Mouse (Mus musculus) hematopoietic stem cell, adult 5-6 weeks (primary cell): ENCODE data around the gene Nans. TPM values are rescaled to one million over a fixed set of nuclear protein-coding genes. Genes with fewer than 3 reads are reported as not detected.

ENCODE experiments used
- ATAC-seq, 2 experiments: fragments of 125-278 bp in 1 of 2; replicated peaks in 1 of 2; 2 replicates each; pipeline ENCODE4 v1.8.0; 2016 to 2017; ENCODE audit warnings: inconsistent platforms in 2 of 2, mild to moderate bottlenecking in 2 of 2, moderate number of reproducible peaks in 2 of 2, low read depth in 1 of 2, moderate TSS enrichment in 1 of 2; ENCODE audit not compliant: low FRiP score in 2 of 2, poor library complexity in 2 of 2, severe bottlenecking in 2 of 2, insufficient read depth in 1 of 2, low TSS enrichment in 1 of 2
- total RNA-seq: library from RNA; stranded (forward); fragments of 172-1452, 232-1000 nt; gene quantifications from 2 replicates; pipeline ENCODE4 v1.2.3, GENCODE M21; 2017

The Nans gene
- total RNA-seq, 1 experiment from 2014 or later, result 48.7 TPM

DNA sequence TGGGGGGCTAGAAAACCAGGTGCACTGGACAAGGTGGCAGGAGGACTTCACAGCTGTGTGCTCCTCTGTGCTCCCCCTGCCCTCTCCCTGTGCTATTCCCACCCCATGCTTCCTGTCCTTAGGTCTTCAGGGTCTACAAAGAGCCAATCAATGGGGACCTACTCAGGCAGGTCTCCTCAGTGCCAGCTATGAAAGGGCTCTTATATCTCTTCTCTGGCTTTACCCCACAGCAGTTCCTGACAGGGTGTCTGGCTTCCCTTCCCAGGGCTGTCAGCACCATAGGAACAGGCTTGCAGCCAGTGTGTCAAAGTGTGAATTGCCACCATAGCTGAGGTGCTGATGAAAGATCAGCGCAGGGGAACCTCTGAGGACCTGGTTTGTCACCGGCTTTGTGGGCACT lies 31.4 kb downstream of the Nans start:
- ATAC-seq, result no peak

DNA sequence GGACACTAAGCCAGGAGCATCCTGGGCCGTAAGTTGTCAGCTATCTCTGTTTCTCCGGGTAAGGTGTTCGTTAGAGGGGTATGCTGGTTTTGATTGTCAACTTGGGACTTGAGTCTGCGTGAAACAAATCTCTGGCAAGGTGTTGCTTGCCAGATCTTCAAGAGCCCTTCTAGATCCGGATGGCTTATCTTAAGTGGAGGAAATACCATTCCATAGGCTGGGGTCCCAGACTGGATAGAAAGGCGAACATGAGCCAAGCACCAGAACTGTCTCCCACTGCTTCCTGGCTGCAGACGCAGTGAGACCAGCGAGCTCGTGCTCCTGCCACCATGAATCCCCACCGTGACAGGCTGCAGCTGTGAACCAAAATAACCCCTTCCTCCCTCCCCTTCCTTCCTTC lies 32.4 kb downstream of the Nans start:
- no peak; a peak in 1 of 4 replicates for ATAC-seq

DNA sequence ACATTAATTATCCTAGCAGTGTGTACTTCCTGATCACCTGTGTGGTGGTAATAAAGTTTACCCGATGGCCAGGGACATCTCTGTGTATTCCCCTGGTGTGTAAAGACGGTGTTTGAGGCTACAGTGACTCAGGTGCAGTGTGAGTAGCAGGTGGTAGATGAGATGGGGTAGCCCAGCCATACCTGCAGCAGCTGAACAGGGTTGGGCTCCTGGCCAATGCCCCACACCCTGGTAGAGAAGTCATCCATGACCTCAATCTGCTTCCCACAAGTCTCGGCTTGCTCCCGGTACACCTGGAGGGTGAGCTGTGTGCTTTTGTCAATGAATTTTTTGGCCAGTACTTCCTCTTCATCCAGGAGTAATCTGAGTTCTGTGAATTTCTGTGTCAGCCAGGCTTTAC lies 34.3 kb downstream of the Nans start:
- ATAC-seq, result no peak

DNA sequence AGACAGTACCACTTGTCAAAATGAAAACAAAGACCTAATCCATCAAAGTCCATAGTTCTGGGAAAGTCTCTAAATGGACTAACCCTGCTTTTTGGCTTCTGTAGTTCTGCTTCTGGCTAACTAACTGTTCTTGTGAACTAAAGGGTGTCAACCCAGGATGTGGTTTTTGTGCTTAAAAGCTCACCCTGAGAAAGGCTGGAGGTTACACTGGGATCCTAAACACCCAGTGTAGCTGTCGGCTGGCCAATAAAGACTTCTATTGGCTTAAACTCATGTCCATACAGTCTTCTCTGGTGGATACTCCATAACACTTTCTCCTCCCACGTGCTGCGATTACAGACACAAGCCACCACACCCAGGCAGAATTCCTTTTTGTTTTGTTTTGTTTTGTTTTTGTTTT lies 37.2 kb downstream of the Nans start:
- ATAC-seq, result no peak

DNA sequence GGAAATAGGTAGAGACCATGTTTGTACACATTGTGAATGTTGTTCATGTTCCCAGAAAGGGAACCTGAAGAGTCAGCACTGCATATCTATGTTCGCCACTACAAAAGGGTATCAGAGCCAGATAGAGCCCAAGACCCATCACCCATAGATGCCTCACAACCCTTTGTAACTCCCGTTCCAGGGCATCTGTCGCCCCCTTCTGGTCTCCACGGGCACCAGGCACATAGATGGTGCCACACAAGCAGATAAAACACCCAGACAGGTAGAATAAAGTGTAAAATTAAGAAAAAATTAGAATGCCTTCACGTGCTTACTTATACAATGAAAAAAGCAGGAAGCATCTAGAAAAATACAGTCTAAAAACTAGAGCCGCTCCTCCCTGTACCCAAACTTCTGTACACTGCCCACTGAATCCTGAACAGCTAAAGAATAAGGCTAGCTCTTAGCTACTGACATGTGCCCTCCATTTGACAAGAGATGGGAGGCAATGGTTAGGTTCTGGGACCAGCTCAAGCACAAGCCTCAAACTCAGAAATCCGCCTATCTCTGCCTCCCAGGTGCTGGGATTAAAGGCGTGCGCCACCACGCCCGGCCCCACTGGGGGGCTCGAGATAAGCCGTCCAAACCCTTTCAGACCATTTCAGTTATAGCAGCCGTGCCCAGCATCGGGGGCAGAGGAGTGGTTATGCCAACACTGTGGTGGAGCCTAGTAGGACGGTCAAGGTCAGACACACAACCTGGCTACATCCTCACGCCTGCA lies 37.9 kb downstream of the Nans start:
- peak; percentile 20 to 49 for ATAC-seq

DNA sequence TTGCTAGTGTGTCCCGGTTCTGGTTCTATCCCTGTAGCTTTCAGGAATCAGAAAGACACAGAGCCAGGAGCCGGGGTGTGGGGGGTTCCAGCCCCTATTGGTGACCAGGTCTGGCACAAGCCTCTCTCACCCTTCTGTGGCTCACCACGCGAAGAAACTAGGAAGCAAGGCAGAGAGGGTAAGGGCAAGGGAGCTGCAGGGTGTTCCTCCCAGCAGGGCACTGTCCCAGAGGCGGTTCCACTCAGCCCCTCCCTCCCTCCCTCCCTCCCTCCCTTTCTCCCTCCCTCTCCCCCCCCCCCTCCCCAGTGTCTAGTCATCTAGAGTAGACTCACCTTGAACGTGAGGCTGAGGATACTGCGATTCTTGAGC lies 38.5 kb downstream of the Nans start:
- peak; percentile 63 to 84 for ATAC-seq

DNA sequence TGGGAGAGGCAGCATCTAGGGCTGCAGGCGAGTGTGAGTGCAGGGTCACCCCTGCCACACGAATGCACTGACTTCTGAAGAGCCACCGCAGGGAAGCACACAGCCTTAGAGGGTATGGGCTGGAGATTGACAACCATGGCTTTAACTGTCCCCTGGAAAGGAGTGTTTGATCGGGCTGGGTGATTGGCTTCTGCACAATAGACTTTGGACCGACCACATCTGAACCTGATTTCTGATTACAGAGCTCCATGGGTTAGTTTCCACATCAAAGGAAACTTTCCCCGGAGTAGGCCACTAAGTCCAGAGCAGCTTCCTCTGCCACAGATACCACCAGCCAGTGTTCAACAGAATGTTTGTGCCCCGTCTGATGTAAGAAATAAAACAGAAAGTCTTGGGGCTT lies 40.7 kb downstream of the Nans start:
- ATAC-seq, result no peak

DNA sequence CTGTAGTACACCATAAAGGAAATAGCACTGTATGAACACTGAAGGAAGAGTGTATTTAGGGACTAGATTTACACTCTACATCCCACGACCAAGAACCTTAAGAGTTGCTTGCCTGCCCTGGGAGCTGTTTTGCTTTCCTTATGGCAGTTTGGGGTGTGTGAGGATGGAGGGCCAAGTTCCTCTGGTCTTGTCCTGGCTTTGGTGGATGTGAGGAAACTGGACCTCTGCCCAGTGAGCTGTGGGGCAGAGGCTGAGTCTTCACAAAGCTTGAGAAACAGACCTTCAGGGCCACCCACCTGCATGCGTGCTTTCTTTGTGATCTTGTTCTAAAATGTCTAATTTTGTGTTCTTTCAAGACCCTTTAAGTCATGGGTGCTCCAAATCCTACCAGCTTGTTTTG lies 43.5 kb downstream of the Nans start:
- no peak for ATAC-seq

DNA sequence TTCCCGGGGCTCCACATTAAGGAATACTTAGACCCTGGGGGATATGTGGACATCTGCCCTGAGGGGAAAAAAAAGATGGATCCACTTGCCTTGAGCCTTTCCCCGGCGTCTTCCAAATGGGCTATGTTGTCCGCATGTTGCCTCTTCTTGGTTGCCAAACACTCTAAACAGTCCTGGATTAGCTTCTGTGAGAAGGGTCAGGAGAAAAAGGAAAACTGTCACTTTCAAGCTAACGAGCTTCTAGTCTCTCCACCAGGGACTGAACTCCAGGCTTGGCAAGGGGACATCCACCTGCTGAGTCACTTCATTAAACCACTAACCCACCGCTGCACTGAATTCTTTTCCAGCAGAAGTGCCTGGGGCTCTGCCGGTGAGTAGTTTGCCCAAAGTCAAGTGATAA lies 43.9 kb downstream of the Nans start:
- 0 out of 4 replicates have a peak, but pooled peaks of 1 of the 2 experiments have one; percentile 19 for ATAC-seq

DNA sequence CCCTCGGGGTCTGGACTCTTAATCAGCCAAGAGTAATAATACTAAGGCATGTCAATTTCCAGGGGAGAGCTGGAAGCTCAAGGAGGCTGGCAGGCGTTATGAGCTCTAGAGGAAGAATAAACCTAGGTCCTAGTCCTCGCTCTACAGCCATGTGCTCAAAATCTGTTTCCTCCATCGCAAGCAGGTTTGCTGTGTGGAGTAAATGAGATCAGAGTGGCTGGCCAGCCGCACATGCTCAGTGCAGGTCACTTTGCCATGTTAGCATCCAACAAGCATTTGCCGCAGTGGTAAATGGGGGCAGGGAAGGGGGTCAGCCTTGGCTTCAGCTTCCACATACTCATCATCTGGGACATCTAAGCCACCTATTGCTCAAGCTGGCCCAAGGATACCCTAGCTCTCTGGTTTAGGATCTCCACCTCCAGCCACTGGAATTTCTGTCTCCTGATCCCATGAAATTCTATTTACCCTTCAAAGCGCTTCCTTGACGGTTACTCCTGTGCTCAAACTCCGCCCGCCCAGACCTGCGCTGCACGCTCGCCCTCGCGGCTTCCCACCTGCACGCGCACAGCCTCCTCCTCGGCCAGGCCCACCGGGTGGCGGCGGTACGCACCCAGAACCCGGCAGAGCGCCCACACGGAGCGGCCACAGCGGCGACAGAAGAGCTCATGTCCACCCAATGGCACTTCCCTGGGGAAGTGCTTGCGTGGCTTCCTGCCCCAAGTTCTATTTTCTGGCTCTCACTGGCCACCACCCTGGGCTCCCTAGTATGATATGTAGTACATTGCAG lies 45.1 kb downstream of the Nans start:
- peak in 1 of 2 experiments; percentile 37; a peak in 1 of 4 replicates for ATAC-seq

DNA sequence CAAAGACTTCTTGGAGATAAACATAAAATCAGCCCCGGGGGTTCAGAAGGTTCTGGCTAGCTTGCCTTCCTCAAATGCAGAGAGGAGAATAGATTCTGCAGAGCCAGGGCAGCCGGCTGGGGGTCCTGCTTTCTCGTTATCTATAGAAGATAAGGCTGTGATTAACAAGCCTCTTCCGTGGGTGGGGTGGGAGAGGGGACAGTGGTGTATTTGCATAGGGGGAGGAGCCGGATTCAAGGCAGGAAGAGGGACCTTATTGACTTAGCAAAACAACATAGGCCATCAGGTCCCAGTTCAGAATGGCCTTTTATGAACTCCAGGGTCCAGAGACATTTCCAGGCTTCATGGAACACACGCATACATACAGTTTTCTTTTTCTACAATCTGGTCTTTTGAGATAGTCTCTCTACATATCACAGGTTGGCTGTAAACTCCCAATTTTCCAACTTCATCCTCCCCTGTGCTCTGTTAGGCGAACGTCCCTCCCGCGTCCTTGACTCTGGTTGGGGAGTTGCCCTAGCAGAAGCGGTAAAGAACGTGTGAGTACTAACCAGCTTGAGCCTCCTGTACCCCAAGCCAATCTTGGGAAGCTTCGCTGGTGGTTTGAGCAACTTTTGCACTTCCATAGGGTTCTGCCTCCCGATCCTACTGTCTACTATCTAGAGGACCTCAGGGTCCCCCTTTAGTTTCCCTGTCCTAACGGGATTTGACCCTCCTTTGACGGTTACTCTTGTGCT lies 46.2 kb downstream of the Nans start:
- ATAC-seq, result peak; percentile 16 to 26; a peak in 1 of 4 replicates

DNA sequence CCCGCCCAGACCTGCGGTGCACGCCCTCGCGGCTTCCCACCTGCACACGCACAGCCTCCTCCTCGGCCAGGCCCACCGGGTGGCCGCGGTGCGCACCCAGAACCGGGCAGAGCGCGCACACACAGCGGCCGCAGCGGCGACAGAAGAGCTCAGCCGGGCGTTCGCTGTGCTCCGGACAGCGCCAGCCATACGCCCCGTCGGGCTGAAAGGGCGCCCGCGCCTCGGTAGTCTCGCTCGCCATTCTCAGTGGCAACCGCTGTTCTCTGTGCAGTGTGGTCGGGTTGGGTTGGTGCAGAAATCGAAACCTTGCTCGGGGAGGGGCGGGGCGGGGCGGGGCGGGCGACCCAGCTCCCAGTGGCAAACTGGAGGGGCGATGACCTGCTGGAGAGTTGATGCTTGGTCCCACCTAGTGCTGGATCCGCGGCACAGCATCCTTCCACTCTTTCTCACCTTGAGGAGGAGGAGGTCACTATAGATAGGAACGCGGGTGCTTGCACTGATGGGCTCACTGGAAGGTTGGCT lies 46.9 kb downstream of the Nans start, which contains the start of gene Trim14:
Gene Trim14, minus strand, starts transcription at position 302 of the 522 bp plus-strand sequence.
- ATAC-seq, result peak; percentile 75 to 76

DNA sequence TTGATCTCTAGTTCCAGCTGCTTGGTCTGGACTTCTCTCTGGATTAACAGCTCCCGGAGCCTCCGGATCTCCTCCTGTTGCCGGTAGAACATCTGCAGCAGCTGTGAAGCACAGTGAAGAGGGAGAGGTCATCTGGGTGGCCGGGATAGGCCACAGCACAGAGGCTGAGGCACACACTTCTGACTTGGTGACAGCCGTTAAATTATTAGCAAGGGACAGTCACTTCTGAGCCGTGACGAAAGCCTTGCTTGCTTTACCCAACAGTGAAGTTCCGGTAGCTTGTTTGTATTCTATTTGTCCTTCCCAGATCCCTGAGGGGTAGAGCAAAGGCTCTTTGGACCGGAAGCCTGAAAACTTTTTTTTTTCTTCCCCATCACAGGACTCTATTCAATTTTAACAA lies 50.1 kb downstream of the Nans start:
- no peak for ATAC-seq

DNA sequence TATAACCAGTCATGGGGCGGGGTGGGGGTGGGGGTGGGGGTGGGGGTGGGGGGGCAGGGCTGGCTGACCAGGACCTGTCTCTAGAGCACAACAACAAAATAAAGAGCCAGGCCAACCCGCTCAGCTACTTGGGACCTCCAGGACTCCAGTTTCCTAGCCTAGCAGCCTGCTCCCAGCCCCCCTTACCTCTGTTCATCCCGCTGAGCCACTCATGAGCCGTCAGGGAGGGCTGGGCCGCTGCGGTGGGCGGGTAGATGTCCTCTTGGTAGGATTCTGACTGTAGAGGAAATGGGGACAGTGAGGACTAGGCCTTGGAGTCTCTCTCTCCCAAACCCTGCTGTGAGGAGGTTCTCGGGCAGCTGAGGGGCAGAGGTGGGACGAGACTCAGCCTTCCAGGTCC lies 52.7 kb downstream of the Nans start:
- no peak for ATAC-seq

DNA sequence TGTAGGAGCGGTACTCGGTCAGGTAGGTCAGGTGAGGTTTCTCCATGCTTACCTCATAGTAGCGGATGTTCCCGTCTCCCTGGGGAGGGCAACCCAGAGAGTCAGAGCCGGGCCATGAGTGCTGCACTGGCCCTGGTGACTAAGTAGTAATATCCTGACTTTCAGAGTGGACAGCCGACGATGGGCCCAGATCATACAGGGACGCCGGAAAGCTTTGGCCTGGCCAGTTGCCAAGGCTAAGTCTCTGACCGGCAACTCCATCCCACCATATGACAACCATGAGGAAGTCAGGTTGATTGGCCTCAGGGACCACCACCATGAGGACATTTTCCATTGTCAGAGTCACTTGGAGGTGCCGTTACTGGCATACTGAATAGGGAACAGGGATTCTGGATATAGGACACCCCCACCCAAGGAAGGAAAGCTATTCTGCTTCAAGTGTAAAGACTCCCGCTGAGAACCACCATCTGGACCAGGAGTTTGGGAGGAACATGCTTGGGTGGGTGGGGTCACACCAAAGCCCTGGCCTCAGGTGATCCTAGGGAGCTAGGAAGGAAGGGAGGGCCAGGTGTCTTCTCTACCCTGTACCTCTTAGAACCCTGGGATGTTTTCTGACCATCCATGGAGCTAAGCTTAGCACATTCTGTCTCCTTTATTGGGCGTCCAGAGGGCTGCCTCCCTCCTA lies 54.5 kb downstream of the Nans start:
- ATAC-seq, result no peak

DNA sequence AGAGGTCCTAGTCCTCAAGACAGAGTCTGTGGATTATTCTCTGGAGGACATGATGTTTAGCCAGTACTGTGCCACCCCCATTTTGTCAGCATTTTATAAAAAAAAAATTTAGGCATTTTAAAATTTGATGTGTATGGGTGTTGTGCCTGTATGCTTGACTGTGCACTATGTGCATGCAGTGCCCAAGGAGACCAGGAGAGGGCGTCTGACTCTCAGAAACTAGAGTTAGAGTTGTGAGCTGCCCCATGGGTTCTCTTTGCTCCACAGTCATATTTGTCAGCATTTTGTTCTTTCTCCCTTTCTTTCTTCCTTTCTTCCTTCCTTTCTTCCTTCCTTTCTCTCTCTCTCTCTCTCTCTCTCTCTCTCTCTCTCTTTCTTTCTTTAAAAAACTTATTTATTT lies 55.3 kb downstream of the Nans start:
- ATAC-seq, result peak; percentile 46 to 67; a peak in 1 of 4 replicates

DNA sequence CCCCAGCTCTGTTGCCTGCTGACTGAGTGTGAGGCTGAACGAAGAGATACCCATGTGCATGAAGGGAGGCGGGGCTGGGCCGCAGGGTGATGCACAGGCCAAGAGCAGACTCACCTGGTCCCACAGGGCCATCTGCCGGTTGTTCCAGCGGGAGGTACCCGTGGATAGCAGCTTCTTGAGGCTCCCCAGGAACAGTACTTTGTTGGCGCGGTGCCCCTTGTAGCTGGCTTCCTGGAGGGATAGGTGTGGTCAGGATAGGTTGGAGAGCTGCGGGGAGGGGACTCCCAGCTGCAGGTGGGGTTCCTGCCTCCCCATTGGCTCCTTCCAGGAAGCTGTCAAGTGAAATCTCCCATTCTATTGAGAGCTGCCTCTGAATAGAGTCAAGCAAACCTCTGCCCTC lies 56.5 kb downstream of the Nans start:
- ATAC-seq, result no peak
